Mouse (Mus musculus) liver, embryonic 11.5 days (tissue): Measurements from ENCODE around the gene Dpf2. TPM values are rescaled to one million over a fixed set of nuclear protein-coding genes. Genes with fewer than 3 reads are reported as not detected.

Source experiments
- ATAC-seq: fragments of 200-750 bp; cut with Nextera tagmentation; replicated peaks from 2 replicates; pipeline ENCODE4 v1.8.0; 2017; ENCODE audit warnings: moderate number of reproducible peaks, mild to moderate bottlenecking, moderate TSS enrichment, moderate library complexity; ENCODE audit not compliant: low FRiP score
- DNase-seq: peaks from one replicate; pipeline ENCODE4 v3.0.0-alpha.2; 2017; ENCODE audit warnings: low spot score
- H3K27ac ChIP-seq: fragments of 300-500 bp; sonication (generic); 2 replicates; pipeline ENCODE4 v1.5.1; 2014; ENCODE audit warnings: mild to moderate bottlenecking, low read depth, low read length, control low read depth
- H3K27me3 ChIP-seq: fragments of 300-500 bp; sonication (generic); replicated peaks from 2 replicates; pipeline ENCODE4 v1.6.1; 2014; ENCODE audit warnings: low read length, mixed read lengths; ENCODE audit not compliant: control insufficient read depth, insufficient read depth
- H3K36me3 ChIP-seq: fragments of 300-500 bp; sonication (generic); 2 replicates; pipeline ENCODE4 v1.6.1; 2014; ENCODE audit warnings: mild to moderate bottlenecking, low read length, moderate library complexity, mixed read lengths; ENCODE audit not compliant: control insufficient read depth, insufficient read depth
- H3K4me1 ChIP-seq: fragments of 300-500 bp; sonication (generic); replicated peaks from 2 replicates; pipeline ENCODE4 v1.6.1; 2014; ENCODE audit warnings: low read length, mixed read lengths; ENCODE audit not compliant: control insufficient read depth, insufficient read depth
- H3K4me2 ChIP-seq: fragments of 300-500 bp; sonication (generic); 2 replicates; pipeline ENCODE4 v1.6.1; 2014; ENCODE audit warnings: mild to moderate bottlenecking, control low read depth, moderate library complexity
- H3K4me3 ChIP-seq: fragments of 300-500 bp; sonication (generic); 2 replicates; pipeline ENCODE4 v1.5.1; 2014; ENCODE audit warnings: low read depth, low read length, control low read depth
- H3K9ac ChIP-seq: fragments of 300-500 bp; sonication (generic); 2 replicates; pipeline ENCODE4 v1.6.1; 2014; ENCODE audit warnings: low read depth, low read length, control low read depth
- H3K9me3 ChIP-seq: fragments of 300-500 bp; sonication (generic); 2 replicates; pipeline ENCODE4 v1.6.1; 2016; ENCODE audit warnings: low read length, inconsistent platforms, mixed read lengths; ENCODE audit not compliant: control insufficient read depth
- WGBS: fragments of 180-500 bp; shearing (Covaris S2); extraction: QIAGEN DNeasy Blood & Tissue Kit; methylation state at CpG from one replicate; pipeline ENCODE4 v1.1.7; 2014; 5-methylcytosine and 5-hydroxymethylcytosine counted together
- polyA plus RNA-seq: library from polyadenylated mRNA; unstranded; fragments of >200 nt; fragmentation: Nextera tagmentation; extraction: Ambion mirVana; gene quantifications from 2 replicates; pipeline ENCODE4 v1.2.1, GENCODE M21; 2014

Gene Dpf2
- polyA plus RNA-seq = 119 and 127 TPM in 2 replicates

DNA sequence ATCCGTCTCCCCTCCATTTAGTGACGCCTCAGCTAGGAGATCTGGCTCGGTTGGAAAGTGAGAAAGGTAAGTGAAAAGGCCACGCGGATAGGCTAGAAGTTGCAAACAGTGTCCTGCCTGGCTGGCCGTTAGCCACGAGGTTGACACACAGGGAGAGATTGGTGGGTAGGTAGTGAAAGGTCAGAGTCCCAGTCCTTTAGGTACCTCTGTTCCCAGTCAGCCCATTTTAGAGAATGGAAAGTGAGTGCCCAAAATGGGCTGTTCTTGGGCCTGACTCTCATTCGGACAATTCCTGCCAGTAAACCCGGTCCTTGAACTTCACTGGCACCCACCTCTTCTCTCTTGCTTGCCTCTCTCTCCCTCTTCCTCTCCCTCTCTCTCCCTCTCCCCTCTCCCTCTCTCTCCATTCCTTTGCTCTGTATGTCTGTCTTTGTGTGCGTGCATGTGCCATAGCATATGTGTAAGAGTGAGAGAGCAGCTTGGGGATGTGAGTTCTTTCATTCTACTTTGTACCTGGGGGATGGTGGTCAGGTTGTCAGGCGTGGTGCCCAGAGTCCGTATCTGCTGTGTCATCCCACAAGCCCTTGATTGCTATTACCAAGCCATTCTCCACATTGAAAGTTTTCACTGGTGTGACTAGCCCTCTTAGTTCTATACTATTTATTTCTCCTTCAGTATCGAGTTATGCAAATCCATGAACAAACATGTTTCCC is at the start of gene Dpf2:
TSS of gene Dpf2 (minus strand) at position 4 of the 713 bp plus-strand sequence.
- Histone ChIP-seq H3K4me3 (peak within 1 kb of the TSS; percentile 98), H3K9ac (peak within 1 kb of the TSS; percentile 94), H3K9me3 (no peaks in the 10 kb centered on the region), H3K36me3 (peaks cover 10% of the 10 kb centered on the region), H3K4me2 (peak within 1 kb of the TSS; percentile 69), H3K27ac (peak within 1 kb of the TSS; percentile 73), H3K4me1 (peaks cover 34% of the 10 kb centered on the region), H3K27me3 (no peaks in the 10 kb centered on the region)
- peak; percentile 33 for ATAC-seq
- 12% methylated on average over 13 of the region's 13 CpGs for WGBS
- DNase-seq = no peak

DNA sequence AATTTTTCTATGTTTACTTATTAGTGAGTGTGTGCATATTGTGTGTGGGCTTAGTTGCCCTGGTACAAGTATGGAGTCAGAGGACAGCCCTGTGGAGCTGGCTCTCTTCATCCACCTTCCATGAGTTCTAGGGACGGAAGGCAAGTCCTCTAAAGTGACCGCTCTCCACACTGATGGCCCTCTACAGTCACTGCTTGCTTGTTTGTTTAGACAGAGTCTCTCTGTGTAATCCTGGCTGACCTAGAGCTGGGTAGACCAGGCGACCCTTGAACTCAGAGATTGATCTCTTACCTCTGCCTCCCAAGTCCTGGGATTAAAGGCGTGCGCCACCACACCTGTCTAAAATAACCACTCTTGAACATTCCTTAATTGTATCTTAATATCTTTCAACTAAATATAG is 44.6 kb upstream of the Dpf2 start:
- ATAC-seq (no peak), DNase-seq (no peak)
- H3K4me2 ChIP-seq = no peak overlapping the region
- H3K27ac ChIP-seq = peak overlapping the region; percentile 6; the same call in 1 of the 2 replicates
- peaks cover 22% of the 10 kb centered on the region for H3K4me1 ChIP-seq
- H3K36me3 ChIP-seq = peaks cover 33% of the 10 kb centered on the region
- 83% methylated on average over 5 of the region's 5 CpGs for WGBS
- H3K9me3 ChIP-seq = no peaks in the 10 kb centered on the region
- no peak overlapping the region for H3K9ac ChIP-seq
- H3K4me3 ChIP-seq = no peak overlapping the region
- no peaks in the 10 kb centered on the region for H3K27me3 ChIP-seq

DNA sequence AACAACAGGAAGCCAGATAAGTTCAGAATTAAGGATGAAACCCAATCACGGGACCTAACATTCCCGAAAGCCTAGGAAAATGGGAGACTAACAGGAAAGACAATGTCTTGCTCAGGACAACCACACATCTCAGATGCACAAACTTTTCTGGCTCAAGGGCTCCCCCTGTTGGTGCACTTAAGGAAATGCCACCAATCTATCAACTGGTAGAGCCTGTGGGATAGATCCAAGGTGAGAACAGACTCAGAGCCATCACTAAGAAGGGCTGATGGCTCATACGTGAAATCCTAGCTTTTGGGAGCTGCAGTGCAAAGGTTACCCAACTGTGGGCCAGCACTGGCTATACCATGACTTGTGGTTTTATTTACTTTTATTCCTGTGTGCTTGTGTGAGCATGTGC is 43.9 kb upstream of the Dpf2 start:
- peaks cover 40% of the 10 kb centered on the region for H3K36me3 ChIP-seq
- no peak overlapping the region for H3K9ac ChIP-seq
- H3K4me2 ChIP-seq = no peak overlapping the region
- ATAC-seq = peak; percentile 60
- H3K9me3 ChIP-seq = no peaks in the 10 kb centered on the region
- H3K4me3 ChIP-seq = no peak overlapping the region
- peak overlapping the region; percentile 6; the same call in 1 of the 2 replicates for H3K27ac ChIP-seq
- WGBS = 24% methylated on average over 3 of the region's 3 CpGs
- no peaks in the 10 kb centered on the region for H3K27me3 ChIP-seq
- peak; percentile 73 for DNase-seq
- peaks cover 19% of the 10 kb centered on the region for H3K4me1 ChIP-seq

DNA sequence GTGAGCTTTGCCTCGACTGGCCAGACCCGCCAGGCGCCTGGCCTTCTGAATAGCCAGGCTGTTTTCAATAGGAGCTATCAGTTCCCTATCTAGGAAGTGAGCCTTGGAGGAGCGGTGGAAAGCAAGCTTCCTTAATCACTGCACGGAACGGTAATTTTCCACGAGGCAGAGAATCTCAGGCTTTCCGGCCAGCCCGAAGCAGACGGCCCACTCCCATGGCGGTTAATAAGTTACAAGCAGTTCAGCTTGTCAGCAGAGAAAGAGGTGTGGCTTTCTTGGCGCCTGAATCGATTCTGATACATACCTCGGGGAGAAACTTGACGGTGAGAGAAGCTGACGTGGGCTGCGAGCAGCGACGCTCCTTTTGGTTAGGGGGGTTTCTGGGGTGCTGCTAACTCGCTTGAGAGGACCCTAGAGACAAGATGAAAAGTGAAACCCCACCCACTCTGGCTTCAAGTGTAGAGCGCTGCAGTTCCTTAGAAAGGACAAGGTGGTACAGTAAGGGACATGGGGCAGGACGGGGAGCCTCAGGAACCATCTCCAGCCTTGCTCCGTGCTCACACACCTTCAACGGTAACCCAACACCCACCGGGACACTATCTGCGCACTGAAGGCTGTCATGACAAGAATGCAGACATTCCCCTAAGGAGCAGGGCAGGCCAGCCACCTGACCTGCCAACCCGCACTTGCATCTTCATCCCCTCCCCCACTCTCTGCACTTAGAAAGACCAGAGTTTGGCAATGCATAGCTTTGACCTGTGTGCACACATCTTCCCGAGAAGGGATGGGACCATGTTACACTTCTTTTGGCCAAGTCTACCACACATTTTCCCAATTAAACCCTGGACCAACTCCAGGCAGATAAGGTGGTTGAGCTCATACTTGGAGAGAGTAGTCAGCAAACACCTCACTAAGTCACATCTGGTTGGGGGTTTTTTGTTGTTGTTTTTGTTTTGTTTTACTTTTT is 43.2 kb upstream of the Dpf2 start:
- Histone ChIP-seq H3K4me1 (peaks cover 17% of the 10 kb centered on the region), H3K27ac (no peak overlapping the region), H3K27me3 (no peaks in the 10 kb centered on the region), H3K9me3 (no peaks in the 10 kb centered on the region), H3K36me3 (peaks cover 45% of the 10 kb centered on the region), H3K9ac (no peak overlapping the region), H3K4me2 (peak overlapping the region; percentile 3; the same call in 1 of the 2 replicates), H3K4me3 (no peak overlapping the region)
- DNase-seq (no peak), ATAC-seq (peak; percentile 7; the same call in 1 of the 2 replicates)
- WGBS = 70% methylated on average over 28 of the region's 28 CpGs

- Histone ChIP-seq H3K27ac (no peak overlapping the region), H3K9me3 (no peaks in the 10 kb centered on the region), H3K36me3 (peaks cover 48% of the 10 kb centered on the region), H3K4me3 (no peak overlapping the region), H3K4me1 (peaks cover 17% of the 10 kb centered on the region), H3K4me2 (no peak overlapping the region), H3K9ac (no peak overlapping the region), H3K27me3 (no peaks in the 10 kb centered on the region)
- ATAC-seq (no peak), DNase-seq (no peak)
- WGBS = 90% methylated on average over 10 of the region's 10 CpGs
Observed at GRCm38 (mm10) chr19:5954936-5955335, 42.1 kb upstream of the Dpf2 start.

GRCm38 (mm10) chr19:5954031-5954710 is 41.4 kb upstream of the Dpf2 start:
- Histone ChIP-seq H3K4me3 (no peak overlapping the region), H3K9me3 (no peaks in the 10 kb centered on the region), H3K4me2 (no peak overlapping the region), H3K27me3 (no peaks in the 10 kb centered on the region), H3K27ac (no peak overlapping the region), H3K9ac (no peak overlapping the region), H3K36me3 (peaks cover 55% of the 10 kb centered on the region), H3K4me1 (peaks cover 17% of the 10 kb centered on the region)
- 88% methylated on average over 22 of the region's 22 CpGs for WGBS
- ATAC-seq = no peak
- DNase-seq = no peak

DNA sequence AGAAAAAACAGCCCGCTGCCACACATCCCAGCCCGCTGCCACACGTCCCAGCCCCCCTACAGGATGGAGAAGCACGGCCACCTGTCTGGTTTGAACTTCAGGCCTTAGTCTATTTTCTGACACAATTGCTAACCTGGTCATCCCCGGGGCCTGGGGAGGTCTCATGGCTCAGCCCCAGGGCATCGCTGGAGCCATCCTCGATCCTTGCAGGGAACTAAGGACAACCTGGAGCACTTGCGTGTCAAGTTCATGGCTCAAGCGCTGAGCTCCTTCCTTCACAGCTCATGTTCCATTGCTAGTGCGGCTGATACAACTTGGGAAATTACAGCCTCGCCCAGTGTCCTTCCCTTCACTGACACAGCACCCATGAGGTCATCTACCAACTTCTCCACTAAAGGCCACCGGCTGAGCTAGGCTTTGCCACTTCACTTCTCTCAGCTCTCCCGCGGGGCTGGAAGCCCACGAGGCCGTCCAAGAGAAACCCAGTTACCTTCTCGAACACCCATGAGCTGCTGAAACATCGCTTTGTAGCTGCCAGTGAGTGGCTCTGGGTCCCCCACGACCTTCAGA is 40.5 kb upstream of the Dpf2 start:
- Histone ChIP-seq H3K9ac (no peak overlapping the region), H3K4me1 (peaks cover 17% of the 10 kb centered on the region), H3K27ac (no peak overlapping the region), H3K4me3 (no peak overlapping the region), H3K36me3 (peaks cover 59% of the 10 kb centered on the region), H3K4me2 (no peak overlapping the region), H3K27me3 (no peaks in the 10 kb centered on the region), H3K9me3 (no peaks in the 10 kb centered on the region)
- DNase-seq (no peak), ATAC-seq (no peak)
- WGBS = 92% methylated on average over 19 of the region's 19 CpGs
